11 mouse cellular contexts compared by ENCODE assay signal in the genomic region with DNA sequence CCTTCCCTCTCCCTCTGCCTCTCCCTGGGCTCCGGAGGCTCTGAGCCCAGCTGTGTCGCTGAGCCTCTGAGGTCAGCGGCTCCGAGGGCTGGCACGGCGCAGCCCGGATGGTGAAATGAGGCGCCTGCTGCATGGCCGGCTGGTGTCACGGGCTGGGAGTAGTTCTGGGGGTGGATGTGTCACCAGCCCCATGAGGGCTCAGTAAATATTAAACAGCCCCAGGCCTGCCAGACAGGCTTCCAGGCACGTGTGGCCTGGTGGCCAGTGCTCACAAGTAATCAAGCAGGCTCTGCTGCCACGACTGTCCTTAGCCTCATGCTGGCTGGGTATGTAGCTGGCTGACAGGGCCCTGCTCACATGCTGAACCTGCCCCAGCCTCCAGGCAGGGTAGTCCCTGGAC. TPM values are rescaled to one million over a fixed set of nuclear protein-coding genes. Genes with fewer than 3 reads are reported as not detected.
DNase-seq lines count a peak whose midpoint lies in the region; ATAC-seq lines count a peak whose summit lies in the region.
"Had no signal": no experiment of that assay in that cellular context is flagged by ENCODE, and none has a peak within 500 bp of the region (broad histone marks: within the 10 kb centered on the region; RNA-seq: fewer than 3 reads in every experiment).

No protein-coding gene starts in this region.

- H3K4me1 ChIP-seq in forebrain, embryonic 10.5 days: peaks cover 40% of the 10 kb centered on the region
- H3K4me1 ChIP-seq in forebrain, embryonic 11.5 days (replicated peaks; ENCODE audit: control insufficient read depth, insufficient read depth, low read length): no peaks in the 10 kb centered on the region
- H3K4me1 ChIP-seq in neural tube, embryonic 13.5 days (replicated peaks): no peaks in the 10 kb centered on the region
- peaks cover 15% of the 10 kb centered on the region for H3K4me1 ChIP-seq in stomach, embryonic 16.5 days (ENCODE audit: control insufficient read depth, insufficient read depth, low read length)

- no peak for ATAC-seq in forebrain, embryonic 11.5 days (replicated peaks; ENCODE audit: low FRiP score)
- ATAC-seq in neural tube, embryonic 13.5 days (ENCODE audit: low read depth): peak; percentile 34; the same call in 1 of the 2 replicates
- ATAC-seq in stomach, embryonic 16.5 days (ENCODE audit: insufficient read depth, low FRiP score): peak; percentile 48

- no peaks in the 10 kb centered on the region for H3K27me3 ChIP-seq in forebrain, embryonic 10.5 days (ENCODE audit: poor library complexity, severe bottlenecking)
- no peaks in the 10 kb centered on the region for H3K27me3 ChIP-seq in forebrain, embryonic 11.5 days (ENCODE audit: control insufficient read depth, insufficient read depth, low read length)
- no peaks in the 10 kb centered on the region for H3K27me3 ChIP-seq in neural tube, embryonic 13.5 days
- H3K27me3 ChIP-seq in stomach, embryonic 16.5 days (ENCODE audit: control insufficient read depth, insufficient read depth, low read length): no peaks in the 10 kb centered on the region

- WGBS in forebrain, embryonic 10.5 days: 87% methylated on average over 12 of the region's 12 CpGs
- 77% methylated on average over 12 of the region's 12 CpGs for WGBS in forebrain, embryonic 11.5 days
- 41% methylated on average over 11 of the region's 12 CpGs for WGBS in neural tube, embryonic 13.5 days
- WGBS in stomach, embryonic 16.5 days: 50% methylated on average over 12 of the region's 12 CpGs

- H3K4me2 ChIP-seq in forebrain, embryonic 11.5 days (ENCODE audit: low read depth, low read length, severe bottlenecking): no peak overlapping the region
- no peak overlapping the region for H3K4me2 ChIP-seq in neural tube, embryonic 13.5 days
- no peak overlapping the region for H3K4me2 ChIP-seq in stomach, embryonic 16.5 days (ENCODE audit: low read depth, low read length)
- H3K4me2 ChIP-seq: heart, embryonic 11.5 days had no signal

- peaks cover 9% of the 10 kb centered on the region; the same call in 1 of the 2 replicates for H3K9me3 ChIP-seq in forebrain, embryonic 10.5 days
- H3K9me3 ChIP-seq in forebrain, embryonic 11.5 days (ENCODE audit: control insufficient read depth, low read length): no peaks in the 10 kb centered on the region
- H3K9me3 ChIP-seq in neural tube, embryonic 13.5 days: 0 out of 2 replicates have a peak, but pooled peaks cover 4% of the 10 kb centered on the region
- 0 out of 2 replicates have a peak, but pooled peaks cover 5% of the 10 kb centered on the region for H3K9me3 ChIP-seq in stomach, embryonic 16.5 days (replicated peaks; ENCODE audit: control insufficient read depth, low read length)

- DNase-seq in forebrain, embryonic 10.5 days (ENCODE audit: extremely low spot score, low spot score): no peak
- DNase-seq in forebrain, embryonic 11.5 days (ENCODE audit: low spot score): no peak
- DNase-seq in neural tube, embryonic 10.5 days (ENCODE audit: extremely low spot score, low spot score): no peak
- peak; percentile 67 for DNase-seq in kidney, postnatal 14 days
- DNase-seq in embryo, embryonic 10.5 days (ENCODE audit: low spot score): no peak
- DNase-seq in urinary bladder, postnatal 4 days (ENCODE audit: low spot score in 2 of 2): no peak
- DNase-seq: cerebellum, adult 8-10 months had no signal

- H3K36me3 ChIP-seq in forebrain, embryonic 10.5 days (replicated peaks): no peaks in the 10 kb centered on the region
- no peaks in the 10 kb centered on the region for H3K36me3 ChIP-seq in forebrain, embryonic 11.5 days (ENCODE audit: control insufficient read depth, insufficient read depth, low read length)
- H3K36me3 ChIP-seq in neural tube, embryonic 13.5 days: no peaks in the 10 kb centered on the region
- 0 out of 2 replicates have a peak, but pooled peaks cover 2% of the 10 kb centered on the region for H3K36me3 ChIP-seq in stomach, embryonic 16.5 days (ENCODE audit: control insufficient read depth, insufficient read depth, low read length)

- H3K27ac ChIP-seq in forebrain, embryonic 10.5 days: 0 out of 2 replicates have a peak overlapping the region, but pooled peaks have one; percentile 35
- no peak overlapping the region for H3K27ac ChIP-seq in forebrain, embryonic 11.5 days (ENCODE audit: low read depth, low read length)
- H3K27ac ChIP-seq in neural tube, embryonic 13.5 days (replicated peaks): no peak overlapping the region
- no peak overlapping the region; the same call in 1 of the 2 replicates for H3K27ac ChIP-seq in stomach, embryonic 16.5 days (ENCODE audit: low read length)

- H3K4me3 ChIP-seq in forebrain, embryonic 10.5 days: no peak overlapping the region
- H3K4me3 ChIP-seq in forebrain, embryonic 11.5 days (ENCODE audit: low read depth, low read length): no peak overlapping the region
- H3K4me3 ChIP-seq in neural tube, embryonic 13.5 days: no peak overlapping the region
- H3K4me3 ChIP-seq in stomach, embryonic 16.5 days (replicated peaks; ENCODE audit: low read length): no peak overlapping the region
- H3K4me3 ChIP-seq: myocyte had no signal

- H3K9ac ChIP-seq in forebrain, embryonic 11.5 days (ENCODE audit: low read length): no peak overlapping the region
- no peak overlapping the region for H3K9ac ChIP-seq in neural tube, embryonic 13.5 days
- H3K9ac ChIP-seq in stomach, embryonic 16.5 days (ENCODE audit: low read length): peak overlapping the region; percentile 43

RNA-seq across cellular contexts. Expression of a gene that starts 7.0 kb away (rescaled TPM):
- polyA plus RNA-seq in forebrain, embryonic 10.5 days (2016; fragmentation: Nextera tagmentation; extraction: Ambion mirVana): 0.59 and 0.93 TPM in 2 replicates
- polyA plus RNA-seq in forebrain, embryonic 11.5 days (2014; fragmentation: Nextera tagmentation; extraction: Ambion mirVana): 0.72 and 1.00 TPM in 2 replicates
- 0.40 and 0.61 TPM in 2 replicates for polyA plus RNA-seq in neural tube, embryonic 13.5 days (2015; fragmentation: Nextera tagmentation; extraction: Ambion mirVana)
- polyA plus RNA-seq in stomach, embryonic 16.5 days (2015; fragmentation: Nextera tagmentation; extraction: Ambion mirVana): 3.5 and 3.6 TPM in 2 replicates
